Mouse (Mus musculus): ENCODE measurements at regions not wholly inside any gene's neighbourhood (a gene's known extent, or its start where the extent isn't known, plus 50 kb on each side); places are given as distances from the start of the nearest gene placed in this dataset.
A peak's percentile ranks its signal among the peaks of the same experiment; 100 is the strongest.

- DNase-seq (ENCODE audit: low read depth), result no peak
Observed at GRCm38 (mm10) chr10:96188168-96188567, 51.8 kb downstream of the Gm5426 start.

- no peak for DNase-seq (ENCODE audit: low read depth)
Observed at GRCm38 (mm10) chr10:96190168-96190987, 54.0 kb downstream of the Gm5426 start.

GRCm38 (mm10) chr10:96200932-96201641 is 64.7 kb downstream of the Gm5426 start:
- no peak for DNase-seq (ENCODE audit: low read depth)

- DNase-seq (ENCODE audit: low read depth), result no peak
Observed at GRCm38 (mm10) chr10:96201891-96202290, 65.5 kb downstream of the Gm5426 start.

GRCm38 (mm10) chr10:96202871-96203270 is 66.5 kb downstream of the Gm5426 start:
- DNase-seq (ENCODE audit: low read depth), result no peak

GRCm38 (mm10) chr10:96204198-96204597 is 67.8 kb downstream of the Gm5426 start:
- peak; percentile 63 for DNase-seq (ENCODE audit: low read depth)

- DNase-seq (ENCODE audit: low read depth), result no peak
Observed at GRCm38 (mm10) chr10:96209171-96209570, 72.8 kb downstream of the Gm5426 start.

GRCm38 (mm10) chr10:96211189-96211588 is 74.8 kb downstream of the Gm5426 start:
- DNase-seq (ENCODE audit: low read depth), result no peak

GRCm38 (mm10) chr10:96213876-96214275 is 77.5 kb downstream of the Gm5426 start:
- DNase-seq (ENCODE audit: low read depth), result peak; percentile 81

GRCm38 (mm10) chr10:96214285-96214684 is 77.9 kb downstream of the Gm5426 start:
- no peak for DNase-seq (ENCODE audit: low read depth)

GRCm38 (mm10) chr10:96214946-96215345 is 78.5 kb downstream of the Gm5426 start:
- no peak for DNase-seq (ENCODE audit: low read depth)

GRCm38 (mm10) chr10:96220731-96221130 is 84.3 kb downstream of the Gm5426 start:
- DNase-seq (ENCODE audit: low read depth), result no peak

- DNase-seq (ENCODE audit: low read depth), result no peak
Observed at GRCm38 (mm10) chr10:96230391-96230790, 94.0 kb downstream of the Gm5426 start.

GRCm38 (mm10) chr10:96231309-96231708 is 94.9 kb downstream of the Gm5426 start:
- DNase-seq (ENCODE audit: low read depth), result no peak

GRCm38 (mm10) chr10:96232889-96233288 is 96.5 kb downstream of the Gm5426 start:
- no peak for DNase-seq (ENCODE audit: low read depth)

GRCm38 (mm10) chr10:96234564-96235412 is 98.4 kb downstream of the Gm5426 start:
- no peak for DNase-seq (ENCODE audit: low read depth)

GRCm38 (mm10) chr10:96236031-96236430 is 99.6 kb downstream of the Gm5426 start:
- peak; percentile 4 for DNase-seq (ENCODE audit: low read depth)

GRCm38 (mm10) chr10:96236777-96237373 is 100.5 kb downstream of the Gm5426 start:
- no peak for DNase-seq (ENCODE audit: low read depth)

GRCm38 (mm10) chr10:96237572-96238130 is 101.2 kb downstream of the Gm5426 start:
- no peak for DNase-seq (ENCODE audit: low read depth)

- no peak for DNase-seq (ENCODE audit: low read depth)
Observed at GRCm38 (mm10) chr10:96238251-96238650, 101.8 kb downstream of the Gm5426 start.

- no peak for DNase-seq (ENCODE audit: low read depth)
Observed at GRCm38 (mm10) chr10:96238850-96239249, 102.4 kb downstream of the Gm5426 start.

GRCm38 (mm10) chr10:96240591-96240990 is 104.2 kb downstream of the Gm5426 start:
- DNase-seq (ENCODE audit: low read depth), result no peak

Data from c-Kit-positive CD71-positive TER-119-negative erythroid progenitor cells, embryonic 14.5 days (primary cell).